In the genomic region with DNA sequence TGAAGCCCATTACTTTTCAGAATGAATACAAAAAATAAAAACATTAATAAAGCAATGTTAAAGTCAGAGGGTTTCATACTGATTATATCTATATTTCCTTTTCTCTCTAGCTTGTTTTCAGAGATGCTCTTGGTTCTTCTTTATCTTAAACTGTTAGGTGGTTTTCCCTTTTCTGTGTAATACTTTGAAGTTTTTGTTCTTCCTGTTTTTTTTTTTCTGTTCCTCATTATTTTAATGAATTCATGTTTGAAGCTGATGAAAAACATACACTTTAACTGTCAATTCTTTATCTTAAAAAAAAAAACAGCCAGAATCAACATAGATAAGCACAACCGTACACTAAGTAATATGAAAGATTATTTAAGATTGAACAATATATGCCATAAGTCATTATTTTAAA, we compare ENCODE assay signal across 33 mouse cellular contexts.
"Had no signal": no experiment of that assay in that cellular context is flagged by ENCODE, and none has a peak within 500 bp of the region (broad histone marks: within the 10 kb centered on the region; RNA-seq: fewer than 3 reads in every experiment).

No protein-coding gene starts in this region.

- H3K9me3 ChIP-seq: heart, embryonic 12.5 days; heart, embryonic 13.5 days; heart, embryonic 15.5 days; hindbrain, embryonic 10.5 days; hindbrain, embryonic 12.5 days; hindbrain, embryonic 13.5 days; hindbrain, embryonic 15.5 days; intestine, embryonic 15.5 days; kidney, embryonic 15.5 days had no signal

- DNase-seq: heart, postnatal 10 days; heart, postnatal 14 days; heart, postnatal 36 days; kidney, adult 11 months; kidney, adult 18-20 months; kidney, adult 2 months; kidney, adult 8-10 months; kidney, adult 9 months; kidney, postnatal 10 days; kidney, postnatal 14 days; kidney, postnatal 25 days; kidney, postnatal 36 days; kidney, postnatal 4 days; layer of hippocampus, adult 9-11 months; layer of hippocampus, postnatal 36 days had no signal

- H3K36me3 ChIP-seq: heart, embryonic 12.5 days; heart, embryonic 13.5 days; heart, embryonic 15.5 days; hindbrain, embryonic 10.5 days; hindbrain, embryonic 12.5 days; hindbrain, embryonic 13.5 days; hindbrain, embryonic 15.5 days; intestine, embryonic 15.5 days; kidney, embryonic 15.5 days had no signal

- H3K4me3 ChIP-seq: heart, embryonic 12.5 days; heart, embryonic 13.5 days; heart, embryonic 15.5 days; hindbrain, embryonic 10.5 days; hindbrain, embryonic 12.5 days; hindbrain, embryonic 13.5 days; hindbrain, embryonic 15.5 days; intestine, embryonic 15.5 days; kidney, embryonic 15.5 days; layer of hippocampus, adult 2 months; left cerebral cortex, adult 2 months had no signal

- H3K9ac ChIP-seq: heart, embryonic 12.5 days; heart, embryonic 13.5 days; heart, embryonic 15.5 days; hindbrain, embryonic 12.5 days; hindbrain, embryonic 13.5 days; hindbrain, embryonic 14.5 days; hindbrain, embryonic 15.5 days; intestine, embryonic 15.5 days; kidney, embryonic 15.5 days had no signal

- H3K27ac ChIP-seq: heart, embryonic 13.5 days; heart, embryonic 15.5 days; hindbrain, embryonic 10.5 days; hindbrain, embryonic 12.5 days; hindbrain, embryonic 13.5 days; hindbrain, embryonic 14.5 days; hindbrain, embryonic 15.5 days; hindbrain, postnatal 0 days; intestine, embryonic 15.5 days; kidney, embryonic 15.5 days; kidney, postnatal 0 days; layer of hippocampus, adult 2 months; left cerebral cortex, adult 2 months had no signal

- H3K27me3 ChIP-seq: heart, embryonic 12.5 days; heart, embryonic 13.5 days; heart, embryonic 15.5 days; hindbrain, embryonic 12.5 days; hindbrain, embryonic 13.5 days; hindbrain, embryonic 15.5 days; intestine, embryonic 15.5 days; kidney, embryonic 15.5 days had no signal

- H3K4me1 ChIP-seq: heart, embryonic 12.5 days; heart, embryonic 13.5 days; heart, embryonic 15.5 days; hindbrain, embryonic 12.5 days; hindbrain, embryonic 13.5 days; hindbrain, embryonic 15.5 days; intestine, embryonic 15.5 days; kidney, embryonic 15.5 days had no signal

- ATAC-seq: hindbrain, embryonic 16.5 days; hindbrain, postnatal 0 days; inflammation-experienced regulatory T-cells, adult 6 months; intestine, embryonic 15.5 days; intestine, embryonic 16.5 days; intestine, postnatal 0 days had no signal
